Mouse (Mus musculus): ENCODE data around the gene Actl10. TPM values are rescaled to one million over a fixed set of nuclear protein-coding genes. Genes with fewer than 3 reads are reported as not detected.

Gene Actl10
- total and polyA plus RNA-seq, 3 experiments: 0.35 to 0.79 TPM; not detected in 1

GRCm38 (mm10) chr2:154521449-154521848 is 30.1 kb upstream of the Actl10 start:
- TF ChIP-seq USF2 (IDR thresholded peaks at IDR 0.05; ENCODE audit: borderline replicate concordance in 1 of 2, insufficient read depth in 1 of 2, low read depth in 1 of 2, low read length in 2 of 2) (peak in 1 of 2 experiments; percentile 37; a peak in 1 of 4 replicates), JUND (IDR thresholded peaks at IDR 0.05; ENCODE audit: low read depth, low read length) (no peak), USF1 (IDR thresholded peaks at IDR 0.05; ENCODE audit: low read depth, low read length) (peak; percentile 79), BHLHE40 (IDR thresholded peaks at IDR 0.05; ENCODE audit: borderline replicate concordance, low read depth, low read length) (peak; percentile 54; the same call in 1 of the 2 replicates)
- H3K36me3 ChIP-seq (ENCODE audit: control insufficient read depth in 1 of 2, insufficient read depth in 2 of 2, low read length in 2 of 2): peaks cover 2 to 19% of the 10 kb centered on the region in 2 experiments
- DNase-seq (ENCODE audit: low read depth, low spot score): no peak

DNA sequence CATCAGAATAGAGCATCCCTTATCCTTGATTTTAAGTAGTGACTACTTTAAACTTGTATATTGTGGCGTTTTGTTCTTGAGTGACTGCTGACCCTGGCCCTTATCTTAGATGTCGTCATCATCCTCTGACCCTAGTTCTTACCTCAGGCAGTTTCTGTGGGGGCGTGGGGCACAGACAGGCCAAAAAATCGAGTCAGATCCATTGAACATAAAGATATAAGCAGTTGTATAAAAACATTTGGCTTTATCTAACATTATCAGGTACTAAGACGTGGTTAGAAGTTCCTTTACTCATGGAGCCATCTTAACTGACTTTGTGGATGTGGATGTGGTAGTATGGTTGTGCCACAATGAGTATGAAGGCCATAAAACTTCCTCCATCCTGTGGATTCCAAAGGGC is 29.2 kb upstream of the Actl10 start:
- Histone ChIP-seq H3K9ac (ENCODE audit: control insufficient read depth, low read depth, low read length, poor library complexity, severe bottlenecking) (no peak overlapping the region), H3K4me1 (ENCODE audit: control insufficient read depth in 1 of 2, insufficient read depth in 2 of 2, low read length in 2 of 2) (peaks cover 4 to 14% of the 10 kb centered on the region in 2 experiments), H3K36me3 (ENCODE audit: control insufficient read depth in 1 of 2, insufficient read depth in 2 of 2, low read length in 2 of 2) (peaks cover 2 to 19% of the 10 kb centered on the region in 2 experiments), H3K79me2 (ENCODE audit: control insufficient read depth, insufficient read depth, low read length, poor library complexity) (no peaks in the 10 kb centered on the region), H3K27me3 (ENCODE audit: control insufficient read depth in 1 of 2, insufficient read depth in 2 of 2, low read length in 2 of 2) (no peaks in the 10 kb centered on the region), H3K9me3 (replicated peaks; ENCODE audit: insufficient read depth, low read length) (no peaks in the 10 kb centered on the region), H3K27ac (ENCODE audit: control insufficient read depth, low read depth, low read length) (peak overlapping the region; percentile 56), H3K4me3 (ENCODE audit: control insufficient read depth in 1 of 2, insufficient read depth in 1 of 2, low read depth in 2 of 2, low read length in 2 of 2) (no peak overlapping the region)
- peak; percentile 35 for DNase-seq (ENCODE audit: low read depth, low spot score)
- TF ChIP-seq MYB (IDR thresholded peaks at IDR 0.05; ENCODE audit: low read depth, low read length) (0 out of 2 replicates have a peak, but pooled peaks have one; percentile 13), NRF1 (IDR thresholded peaks at IDR 0.05; ENCODE audit: insufficient read depth, low read depth, low read length, poor library complexity, severe bottlenecking) (no peak), EP300 (IDR thresholded peaks at IDR 0.05; ENCODE audit: low read depth in 1 of 2, low read length in 2 of 2) (peak; percentile 53 to 62; a peak in 3 of 4 replicates), TAL1 (IDR thresholded peaks at IDR 0.05; ENCODE audit: low read length) (peak; percentile 41), ETS1 (IDR thresholded peaks at IDR 0.05; ENCODE audit: low read depth, low read length) (0 out of 2 replicates have a peak, but pooled peaks have one; percentile 33), GATA1 (IDR thresholded peaks at IDR 0.05; ENCODE audit: low read depth, low read length) (0 out of 2 replicates have a peak, but pooled peaks have one; percentile 17), POLR2AphosphoS5 (IDR thresholded peaks at IDR 0.05; ENCODE audit: borderline replicate concordance, low read depth, low read length) (no peak), ZMIZ1 (IDR thresholded peaks at IDR 0.05; ENCODE audit: low read depth, low read length) (no peak), POLR2AphosphoS2 (IDR thresholded peaks at IDR 0.05; ENCODE audit: low read length) (no peak), RCOR1 (IDR thresholded peaks at IDR 0.05; ENCODE audit: low read depth, low read length) (no peak)

More at GRCm38 (mm10) chr2:154521449-154521848, 30.1 kb upstream of the Actl10 start:
- H3K9me3 ChIP-seq (replicated peaks; ENCODE audit: insufficient read depth, low read length): no peaks in the 10 kb centered on the region
- H3K4me1 ChIP-seq (ENCODE audit: control insufficient read depth in 1 of 2, insufficient read depth in 2 of 2, low read length in 2 of 2): peaks cover 2 to 12% of the 10 kb centered on the region in 2 experiments; a peak in 3 of 4 replicates
- H3K9ac ChIP-seq (ENCODE audit: control insufficient read depth, low read depth, low read length, poor library complexity, severe bottlenecking): no peak overlapping the region
- no peak overlapping the region for H3K4me3 ChIP-seq (ENCODE audit: control insufficient read depth in 1 of 2, insufficient read depth in 1 of 2, low read depth in 2 of 2, low read length in 2 of 2)
- no peaks in the 10 kb centered on the region for H3K79me2 ChIP-seq (ENCODE audit: control insufficient read depth, insufficient read depth, low read length, poor library complexity)
- no peak overlapping the region for H3K27ac ChIP-seq (ENCODE audit: control insufficient read depth, low read depth, low read length)
- H3K27me3 ChIP-seq (ENCODE audit: control insufficient read depth in 1 of 2, insufficient read depth in 2 of 2, low read length in 2 of 2): no peaks in the 10 kb centered on the region

Data from MEL (cell line).